Mouse (Mus musculus) urinary bladder, adult 2 months (tissue): Measurements from ENCODE around the gene Negr1. TPM values are rescaled to one million over a fixed set of nuclear protein-coding genes. Genes with fewer than 3 reads are reported as not detected.

Experiments used
- DNase-seq: peaks from one replicate; pipeline ENCODE4 v3.0.0; 2022; ENCODE audit warnings: low spot score
- polyA plus RNA-seq: library from polyadenylated mRNA; depleted of rRNA; stranded (reverse); fragments of >200 nt; gene quantifications from 2 replicates; pipeline ENCODE4 v1.2.3, GENCODE M21; 2012

The Negr1 gene
- polyA plus RNA-seq, 1 experiment = 4.6 TPM

- DNase-seq = no peak
Measured at GRCm38 (mm10) chr3:156796061-156796691, 234.6 kb downstream of the Negr1 start.

DNA sequence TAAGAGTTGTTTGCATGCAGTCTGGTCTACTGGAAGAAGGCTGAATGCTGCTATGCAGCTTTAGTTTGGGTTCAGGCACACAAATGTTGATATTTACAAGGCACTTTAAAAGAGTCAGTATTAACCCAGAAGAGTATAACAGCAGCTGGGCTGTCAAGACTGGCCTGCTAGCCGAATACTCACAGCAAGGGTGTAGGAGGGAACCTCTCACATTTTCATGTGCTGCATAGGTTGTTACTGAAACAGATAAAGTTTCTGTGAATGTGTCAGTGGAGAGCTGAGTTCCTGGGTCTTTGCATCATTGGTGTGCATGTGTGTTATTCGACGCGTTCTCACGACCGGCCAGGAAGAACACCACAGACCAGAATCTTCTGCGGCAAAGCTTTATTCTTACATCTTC is 237.6 kb downstream of the Negr1 start:
- no peak for DNase-seq

GRCm38 (mm10) chr3:156809836-156810235 is 248.2 kb downstream of the Negr1 start:
- no peak for DNase-seq

DNA sequence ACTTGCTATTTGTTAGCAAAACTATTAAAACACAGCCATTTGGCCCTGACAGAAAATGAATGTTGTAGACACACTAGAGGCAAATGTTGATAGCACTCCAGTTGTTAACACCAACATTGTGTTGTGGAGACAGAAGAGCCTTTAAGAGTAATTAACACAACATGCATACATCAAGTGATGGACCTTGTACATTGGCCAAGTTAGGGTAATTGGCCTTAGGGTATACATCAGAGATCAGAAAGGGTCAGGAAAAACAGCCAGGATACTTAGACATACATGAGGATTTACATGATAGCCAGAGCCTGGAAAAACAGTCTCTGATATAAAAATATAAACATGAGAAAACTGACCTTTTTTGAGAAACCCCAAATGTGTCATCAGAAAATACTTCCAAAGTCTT is 255.3 kb downstream of the Negr1 start:
- no peak for DNase-seq

GRCm38 (mm10) chr3:156817452-156817851 is 255.9 kb downstream of the Negr1 start:
- no peak for DNase-seq

GRCm38 (mm10) chr3:156823039-156823438 is 261.4 kb downstream of the Negr1 start:
- DNase-seq = no peak

GRCm38 (mm10) chr3:156833920-156834319 is 272.3 kb downstream of the Negr1 start:
- no peak for DNase-seq

- no peak for DNase-seq
Measured at GRCm38 (mm10) chr3:156838550-156838949, 277.0 kb downstream of the Negr1 start.

DNA sequence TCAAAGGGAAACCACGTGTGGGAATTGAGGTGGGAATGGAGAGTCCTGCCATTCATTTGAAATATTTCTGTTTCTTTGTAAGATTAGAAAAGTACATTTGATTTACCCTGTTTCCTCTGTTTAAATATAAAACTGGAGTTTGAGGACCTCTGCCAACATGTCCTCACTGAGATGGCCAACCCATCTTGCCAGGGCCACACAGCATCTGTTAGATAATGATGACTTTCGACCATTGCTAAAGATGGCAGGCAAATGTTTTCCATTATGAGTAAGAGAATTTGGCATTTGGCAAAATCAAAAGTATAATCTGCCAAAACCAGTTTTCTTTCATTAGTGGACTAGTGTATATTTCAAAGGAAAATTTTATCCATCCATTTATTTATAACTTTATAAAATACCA is 286.8 kb downstream of the Negr1 start:
- no peak for DNase-seq

GRCm38 (mm10) chr3:156851921-156852320 is 290.3 kb downstream of the Negr1 start:
- no peak for DNase-seq

DNA sequence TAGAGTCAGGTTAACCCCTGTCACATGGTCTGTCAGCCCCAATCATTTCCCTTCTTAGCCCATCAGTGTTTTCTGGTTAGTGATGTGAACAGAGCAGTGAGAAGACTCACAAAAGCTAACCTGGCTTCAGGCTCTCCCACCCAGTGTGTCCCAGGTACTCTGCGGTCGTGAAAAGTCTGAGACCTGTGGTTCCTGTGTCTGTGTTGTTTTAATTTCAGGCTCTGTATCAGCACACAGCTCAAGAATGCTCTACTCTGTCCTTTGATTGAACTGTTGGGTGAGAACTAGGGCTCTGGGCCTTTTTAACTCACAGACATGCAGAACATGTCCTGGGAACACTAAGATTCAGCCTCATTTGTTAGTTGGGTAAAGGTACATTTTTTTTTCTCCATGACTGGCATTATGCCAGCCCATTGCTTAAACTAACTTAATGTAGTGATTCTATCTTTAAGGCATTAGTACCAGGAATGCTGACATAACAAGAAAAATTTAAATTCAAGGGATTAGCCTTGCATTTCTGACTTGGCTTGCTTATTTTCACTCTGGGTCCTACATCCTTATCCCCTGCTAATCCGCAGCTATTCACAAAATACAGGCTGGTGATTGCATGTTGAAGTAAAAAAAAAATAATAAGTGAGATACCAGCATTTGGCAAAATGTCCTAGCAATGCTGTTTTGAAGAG is 308.8 kb downstream of the Negr1 start:
- DNase-seq = no peak

GRCm38 (mm10) chr3:156870922-156871257 is 309.3 kb downstream of the Negr1 start:
- no peak for DNase-seq

- no peak for DNase-seq
Measured at GRCm38 (mm10) chr3:156871641-156872196, 310.1 kb downstream of the Negr1 start.

- no peak for DNase-seq
Measured at GRCm38 (mm10) chr3:156876551-156876950, 315.0 kb downstream of the Negr1 start.

- no peak for DNase-seq
Measured at GRCm38 (mm10) chr3:156882129-156882528, 320.5 kb downstream of the Negr1 start.

DNA sequence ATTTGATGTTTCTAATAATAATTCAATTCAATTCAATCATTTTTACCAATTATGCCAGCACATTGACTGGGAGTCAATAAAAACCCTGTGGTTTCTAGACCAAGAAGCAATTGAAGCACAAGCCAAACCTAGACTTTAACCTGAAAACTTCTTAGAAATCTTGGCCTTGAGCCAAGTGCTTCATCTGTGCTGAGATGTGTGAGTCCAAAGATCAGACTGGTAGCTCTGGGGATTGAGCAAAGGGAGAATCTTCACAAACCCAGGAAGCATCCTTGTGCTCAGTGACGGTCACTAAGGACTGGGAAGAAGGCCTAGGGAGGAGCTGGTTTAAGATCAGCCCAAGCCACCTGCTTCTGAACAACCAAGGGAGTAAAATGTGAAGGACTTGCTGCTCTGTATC is 322.3 kb downstream of the Negr1 start:
- no peak for DNase-seq

GRCm38 (mm10) chr3:156885689-156886088 is 324.1 kb downstream of the Negr1 start:
- DNase-seq = no peak

DNA sequence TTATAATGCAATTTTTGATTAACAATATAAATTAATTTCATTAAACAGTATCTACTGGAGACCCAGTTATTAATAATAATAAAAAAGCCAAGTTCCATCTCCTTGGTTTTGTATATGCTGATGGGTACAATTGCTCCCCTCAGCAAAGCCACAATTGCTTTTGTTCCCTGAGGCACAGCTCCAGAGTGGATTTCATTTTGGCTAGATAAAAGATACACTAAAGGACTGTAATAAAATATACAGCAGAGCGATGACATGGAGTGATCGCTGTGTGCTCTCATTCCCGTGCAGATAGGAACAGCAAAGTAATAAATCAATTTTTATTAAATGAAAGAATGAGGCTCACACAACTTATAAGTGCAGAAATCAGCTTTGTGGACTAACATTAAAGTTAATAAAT is 325.3 kb downstream of the Negr1 start:
- DNase-seq = no peak

DNA sequence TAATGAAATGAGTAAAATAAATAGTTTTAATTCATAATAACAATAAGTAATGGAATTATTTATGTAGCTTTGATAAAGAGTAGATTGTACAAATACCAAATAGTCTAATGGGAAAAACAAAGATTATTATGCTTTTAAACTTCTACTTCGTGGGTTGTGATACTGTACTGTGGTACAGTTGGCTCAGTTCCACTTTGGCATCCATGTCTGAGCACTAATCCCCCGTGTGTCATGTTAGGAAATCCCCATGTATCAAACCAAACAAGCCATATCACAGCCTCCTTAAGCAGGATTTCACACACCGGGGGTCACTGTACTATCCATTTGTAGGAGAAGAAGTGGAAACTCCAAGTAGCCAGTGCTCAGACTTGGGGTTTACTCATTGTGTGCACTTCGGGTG is 329.4 kb downstream of the Negr1 start:
- no peak for DNase-seq

DNA sequence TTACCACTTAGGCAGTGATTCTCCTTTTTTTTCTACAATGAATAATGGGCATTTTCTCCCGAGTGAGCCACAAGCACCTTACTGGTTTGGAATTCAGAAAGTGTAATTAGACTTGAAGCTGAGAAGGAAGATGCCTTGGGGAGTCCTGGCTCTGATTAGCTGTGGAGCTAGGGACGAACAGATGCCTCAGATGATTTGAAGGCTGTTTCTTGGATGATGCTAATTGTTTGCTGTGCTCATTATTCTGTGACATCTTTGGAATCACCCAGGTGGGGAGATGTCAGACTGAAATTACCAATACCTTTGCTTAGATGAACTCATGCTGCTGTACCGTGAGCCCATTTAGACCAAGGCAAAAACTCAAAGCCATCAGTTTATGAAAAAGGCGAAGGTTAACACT is 333.7 kb downstream of the Negr1 start:
- DNase-seq = no peak

DNA sequence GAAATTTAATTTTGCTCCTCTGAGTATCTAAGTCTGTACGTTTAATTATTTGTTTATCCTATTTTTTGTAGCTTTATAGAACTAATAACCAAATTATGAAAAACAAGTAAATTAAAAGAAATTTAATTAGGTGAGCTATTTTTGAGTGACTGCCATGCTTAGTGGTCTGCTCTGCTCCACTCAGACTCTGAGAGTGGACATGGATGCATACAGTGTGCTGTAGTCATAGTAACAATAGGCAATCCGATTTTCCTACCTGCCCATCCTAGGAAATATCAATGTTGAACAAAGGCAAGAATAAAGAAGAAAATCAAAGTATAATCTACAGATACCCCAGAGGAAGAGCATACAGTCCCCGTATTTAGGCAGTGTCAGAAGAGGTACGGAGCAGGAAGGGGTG is 334.5 kb downstream of the Negr1 start:
- DNase-seq = no peak

DNA sequence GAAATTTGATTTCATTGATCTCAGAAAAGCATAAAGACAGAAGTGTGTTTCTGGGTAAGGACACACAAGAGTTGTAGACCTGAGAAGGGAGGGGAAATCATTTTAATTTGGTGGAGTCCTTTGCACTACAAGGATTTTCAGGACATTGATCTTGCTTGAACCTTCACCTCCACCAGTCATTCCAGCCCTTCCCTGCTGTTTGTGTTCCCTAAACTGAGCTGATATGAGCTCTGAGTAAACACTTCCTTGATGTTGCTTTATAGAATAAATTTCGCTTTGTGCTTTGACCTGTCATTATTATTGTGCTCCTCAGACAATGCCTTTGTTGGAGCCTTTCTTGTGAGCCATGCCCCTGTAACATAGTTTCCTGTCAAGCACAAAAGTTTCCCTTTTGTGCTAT is 335.0 kb downstream of the Negr1 start:
- no peak for DNase-seq

GRCm38 (mm10) chr3:156901140-156901539 is 339.5 kb downstream of the Negr1 start:
- no peak for DNase-seq
